Mouse (Mus musculus): ENCODE measurements around the gene Kptn. TPM values are rescaled to one million over a fixed set of nuclear protein-coding genes. Genes with fewer than 3 reads are reported as not detected.

Gene Kptn
- polyA plus RNA-seq, 1 experiment from 2014 or later: 26.7 TPM

- Histone ChIP-seq H3K36me3 (ENCODE audit: insufficient read depth) (no peaks in the 10 kb centered on the region), H3K9ac (peak overlapping the region; percentile 6; the same call in 1 of the 2 replicates), H3K4me2 (peak overlapping the region; percentile 79), H3K4me1 (ENCODE audit: insufficient read depth) (peaks cover 14% of the 10 kb centered on the region; the same call in 1 of the 2 replicates), H3K4me3 (ENCODE audit: low read depth, low read length) (peak overlapping the region; percentile 50), H3K9me3 (ENCODE audit: low read depth, low read length) (no peaks in the 10 kb centered on the region), H3K27me3 (ENCODE audit: insufficient read depth, low read length) (no peaks in the 10 kb centered on the region), H3K27ac (ENCODE audit: low read depth) (no peak overlapping the region)
- WGBS: 30% methylated on average over 13 of the region's 13 CpGs
- no peak for TF ChIP-seq CTCF (IDR thresholded peaks at IDR 0.05; ENCODE audit: low read depth)
- ATAC-seq (ENCODE audit: insufficient read depth) (no peak), DNase-seq (no peak)
Measured at GRCm38 (mm10) chr7:16130956-16131634, 11.4 kb downstream of the Kptn start.

- peak; percentile 14 for DNase-seq
- H3K4me2 ChIP-seq: peak overlapping the region; percentile 79; the same call in 1 of the 2 replicates
- H3K4me1 ChIP-seq (ENCODE audit: insufficient read depth): peaks cover 14% of the 10 kb centered on the region; the same call in 1 of the 2 replicates
- H3K4me3 ChIP-seq (ENCODE audit: low read depth, low read length): no peak overlapping the region
- no peaks in the 10 kb centered on the region for H3K36me3 ChIP-seq (ENCODE audit: insufficient read depth)
- no peaks in the 10 kb centered on the region for H3K9me3 ChIP-seq (ENCODE audit: low read depth, low read length)
- no peak overlapping the region for H3K9ac ChIP-seq
- WGBS: 10% methylated on average over 7 of the region's 7 CpGs
- no peak overlapping the region for H3K27ac ChIP-seq (ENCODE audit: low read depth)
- no peaks in the 10 kb centered on the region for H3K27me3 ChIP-seq (ENCODE audit: insufficient read depth, low read length)
- no peak for ATAC-seq (ENCODE audit: insufficient read depth)
- TF ChIP-seq CTCF (IDR thresholded peaks at IDR 0.05; ENCODE audit: low read depth): no peak
Measured at GRCm38 (mm10) chr7:16132161-16132581, 12.5 kb downstream of the Kptn start.

DNA sequence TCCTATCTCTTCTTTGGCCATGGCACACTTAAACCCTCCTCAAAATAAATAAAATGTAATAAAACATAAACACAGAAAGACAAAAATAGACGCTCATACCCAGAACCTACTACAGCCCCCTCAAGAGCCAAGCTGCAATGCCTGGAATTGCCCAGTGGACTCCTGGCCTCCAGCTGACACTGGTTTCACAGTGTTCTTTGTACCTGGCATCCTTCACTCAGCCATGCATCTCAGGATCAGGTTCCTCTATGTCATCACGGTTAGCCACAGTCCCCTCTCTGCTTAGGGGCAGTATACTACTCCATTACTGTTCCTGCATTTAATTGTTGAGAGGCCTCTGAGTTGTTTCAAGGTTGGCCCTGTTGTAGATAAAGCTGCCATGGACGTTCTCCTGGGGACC, 13.2 kb downstream of the Kptn start:
- Histone ChIP-seq H3K4me3 (ENCODE audit: low read depth, low read length) (no peak overlapping the region), H3K36me3 (ENCODE audit: insufficient read depth) (no peaks in the 10 kb centered on the region), H3K27me3 (ENCODE audit: insufficient read depth, low read length) (no peaks in the 10 kb centered on the region), H3K9me3 (ENCODE audit: low read depth, low read length) (no peaks in the 10 kb centered on the region), H3K27ac (ENCODE audit: low read depth) (no peak overlapping the region), H3K4me2 (no peak overlapping the region), H3K9ac (no peak overlapping the region), H3K4me1 (ENCODE audit: insufficient read depth) (peaks cover 14% of the 10 kb centered on the region; the same call in 1 of the 2 replicates)
- no peak for TF ChIP-seq CTCF (IDR thresholded peaks at IDR 0.05; ENCODE audit: low read depth)
- WGBS: 67% methylated on average over 3 of the region's 3 CpGs
- no peak for ATAC-seq (ENCODE audit: insufficient read depth)
- no peak for DNase-seq

- WGBS: 89% methylated on average over 9 of the region's 9 CpGs
- Histone ChIP-seq H3K9ac (no peak overlapping the region), H3K4me3 (ENCODE audit: low read depth, low read length) (no peak overlapping the region), H3K4me2 (no peak overlapping the region), H3K9me3 (ENCODE audit: low read depth, low read length) (no peaks in the 10 kb centered on the region), H3K4me1 (ENCODE audit: insufficient read depth) (peaks cover 14% of the 10 kb centered on the region; the same call in 1 of the 2 replicates), H3K36me3 (ENCODE audit: insufficient read depth) (no peaks in the 10 kb centered on the region), H3K27ac (ENCODE audit: low read depth) (no peak overlapping the region), H3K27me3 (ENCODE audit: insufficient read depth, low read length) (no peaks in the 10 kb centered on the region)
- TF ChIP-seq CTCF (IDR thresholded peaks at IDR 0.05; ENCODE audit: low read depth): no peak
- ATAC-seq (ENCODE audit: insufficient read depth) (no peak), DNase-seq (no peak)
Measured at GRCm38 (mm10) chr7:16133691-16134090, 14.0 kb downstream of the Kptn start.

GRCm38 (mm10) chr7:16134951-16135392, 15.3 kb downstream of the Kptn start:
- Histone ChIP-seq H3K4me1 (ENCODE audit: insufficient read depth) (peaks cover 14% of the 10 kb centered on the region; the same call in 1 of the 2 replicates), H3K36me3 (ENCODE audit: insufficient read depth) (no peaks in the 10 kb centered on the region), H3K4me2 (no peak overlapping the region), H3K9me3 (ENCODE audit: low read depth, low read length) (no peaks in the 10 kb centered on the region), H3K27me3 (ENCODE audit: insufficient read depth, low read length) (no peaks in the 10 kb centered on the region), H3K27ac (ENCODE audit: low read depth) (no peak overlapping the region), H3K4me3 (ENCODE audit: low read depth, low read length) (no peak overlapping the region), H3K9ac (no peak overlapping the region)
- no peak for DNase-seq
- 69% methylated on average over 7 of the region's 7 CpGs for WGBS
- no peak for TF ChIP-seq CTCF (IDR thresholded peaks at IDR 0.05; ENCODE audit: low read depth)
- no peak for ATAC-seq (ENCODE audit: insufficient read depth)

- no peaks in the 10 kb centered on the region for H3K36me3 ChIP-seq (ENCODE audit: insufficient read depth)
- no peaks in the 10 kb centered on the region for H3K4me1 ChIP-seq (ENCODE audit: insufficient read depth)
- no peak overlapping the region for H3K9ac ChIP-seq
- ATAC-seq (ENCODE audit: insufficient read depth) (no peak), DNase-seq (no peak)
- no peaks in the 10 kb centered on the region for H3K9me3 ChIP-seq (ENCODE audit: low read depth, low read length)
- no peak overlapping the region for H3K4me2 ChIP-seq
- TF ChIP-seq CTCF (IDR thresholded peaks at IDR 0.05; ENCODE audit: low read depth): no peak
- no peaks in the 10 kb centered on the region for H3K27me3 ChIP-seq (ENCODE audit: insufficient read depth, low read length)
- no peak overlapping the region for H3K27ac ChIP-seq (ENCODE audit: low read depth)
- 35% methylated on average over 27 of the region's 27 CpGs for WGBS
- H3K4me3 ChIP-seq (ENCODE audit: low read depth, low read length): no peak overlapping the region
Measured at GRCm38 (mm10) chr7:16146489-16147410, 27.1 kb downstream of the Kptn start.

DNA sequence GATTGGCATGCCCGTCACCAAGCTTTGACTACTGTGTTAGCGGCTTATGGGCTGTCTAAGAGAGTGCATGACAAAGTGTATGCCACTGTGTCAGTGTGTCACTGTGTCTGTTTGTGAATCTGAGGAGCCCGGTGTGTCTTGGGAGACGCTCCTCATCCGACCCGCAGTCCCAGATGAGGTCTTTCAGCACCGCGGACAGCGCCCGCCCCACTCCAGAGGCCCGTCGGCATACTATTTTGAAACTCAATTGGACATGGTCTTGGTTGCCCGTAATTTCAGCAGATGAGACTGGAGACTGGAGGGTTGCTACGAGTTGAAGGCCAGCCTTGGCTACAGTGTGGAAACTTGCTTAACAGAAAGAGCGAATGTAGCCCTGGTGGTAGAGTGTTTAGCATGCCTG, 27.9 kb downstream of the Kptn start:
- no peaks in the 10 kb centered on the region for H3K9me3 ChIP-seq (ENCODE audit: low read depth, low read length)
- no peaks in the 10 kb centered on the region for H3K27me3 ChIP-seq (ENCODE audit: insufficient read depth, low read length)
- TF ChIP-seq CTCF (IDR thresholded peaks at IDR 0.05; ENCODE audit: low read depth): no peak
- no peaks in the 10 kb centered on the region for H3K4me1 ChIP-seq (ENCODE audit: insufficient read depth)
- no peak for ATAC-seq (ENCODE audit: insufficient read depth)
- no peaks in the 10 kb centered on the region for H3K36me3 ChIP-seq (ENCODE audit: insufficient read depth)
- WGBS: 11% methylated on average over 15 of the region's 15 CpGs
- H3K27ac ChIP-seq (ENCODE audit: low read depth): no peak overlapping the region
- H3K9ac ChIP-seq: no peak overlapping the region
- DNase-seq: peak; percentile 86
- H3K4me2 ChIP-seq: no peak overlapping the region
- no peak overlapping the region for H3K4me3 ChIP-seq (ENCODE audit: low read depth, low read length)

Measured in lung, embryonic 14.5 days (tissue).